ENCODE assay signal across 18 mouse cellular contexts in genomic region chr2:70339501-70339900, GRCm38 (mm10).
"Had no signal": no experiment of that assay in that cellular context is flagged by ENCODE, and none has a peak within 500 bp of the region (broad histone marks: within the 10 kb centered on the region; RNA-seq: fewer than 3 reads in every experiment).

No protein-coding gene starts in this region.

- H3K27me3 ChIP-seq: neural tube, embryonic 13.5 days; neural tube, embryonic 15.5 days had no signal

- H3K36me3 ChIP-seq: midbrain, embryonic 10.5 days; midbrain, embryonic 12.5 days; neural tube, embryonic 13.5 days; neural tube, embryonic 15.5 days had no signal

- H3K4me2 ChIP-seq: lung, embryonic 14.5 days; midbrain, embryonic 12.5 days; neural tube, embryonic 13.5 days; neural tube, embryonic 15.5 days had no signal

- H3K9me3 ChIP-seq: midbrain, embryonic 10.5 days; midbrain, embryonic 12.5 days; neural tube, embryonic 13.5 days; neural tube, embryonic 15.5 days had no signal

- H3K4me3 ChIP-seq: midbrain, embryonic 10.5 days; midbrain, embryonic 12.5 days; myocyte; neural tube, embryonic 13.5 days; neural tube, embryonic 15.5 days had no signal

- ATAC-seq: midbrain, embryonic 16.5 days had no signal

- H3K27ac ChIP-seq: midbrain, embryonic 10.5 days; midbrain, embryonic 12.5 days; neural tube, embryonic 13.5 days; neural tube, embryonic 15.5 days had no signal

- DNase-seq: lung, embryonic 14.5 days; lung, postnatal 10 days; lung, postnatal 4 days; midbrain, embryonic 14.5 days; retina, postnatal 1 day; right cerebral cortex, adult 18-20 months; right cerebral cortex, postnatal 25 days; right cerebral cortex, postnatal 4 days; spleen, adult 18-20 months; thymus, adult 18-20 months; thymus, postnatal 14 days; thymus, postnatal 36 days had no signal

- H3K9ac ChIP-seq: lung, embryonic 14.5 days; midbrain, embryonic 12.5 days; neural tube, embryonic 13.5 days; neural tube, embryonic 15.5 days had no signal
